Mouse (Mus musculus) lung, adult 2 months (tissue): ENCODE results near the gene Fastk.

Experiments
- CTCF ChIP-seq: fragments of 200-500 bp; IDR thresholded peaks from 2 replicates; pipeline ENCODE4 v1.5.1; 2011; ENCODE audit warnings: mild to moderate bottlenecking, low read length, control low read depth; ENCODE audit not compliant: insufficient read depth
- POLR2A ChIP-seq: fragments of 200-500 bp; IDR thresholded peaks from 2 replicates; pipeline ENCODE4 v1.6.1; 2011; ENCODE audit warnings: low read depth, mild to moderate bottlenecking, control low read depth, low read length, borderline replicate concordance; ENCODE audit errors: extremely low read depth

DNA sequence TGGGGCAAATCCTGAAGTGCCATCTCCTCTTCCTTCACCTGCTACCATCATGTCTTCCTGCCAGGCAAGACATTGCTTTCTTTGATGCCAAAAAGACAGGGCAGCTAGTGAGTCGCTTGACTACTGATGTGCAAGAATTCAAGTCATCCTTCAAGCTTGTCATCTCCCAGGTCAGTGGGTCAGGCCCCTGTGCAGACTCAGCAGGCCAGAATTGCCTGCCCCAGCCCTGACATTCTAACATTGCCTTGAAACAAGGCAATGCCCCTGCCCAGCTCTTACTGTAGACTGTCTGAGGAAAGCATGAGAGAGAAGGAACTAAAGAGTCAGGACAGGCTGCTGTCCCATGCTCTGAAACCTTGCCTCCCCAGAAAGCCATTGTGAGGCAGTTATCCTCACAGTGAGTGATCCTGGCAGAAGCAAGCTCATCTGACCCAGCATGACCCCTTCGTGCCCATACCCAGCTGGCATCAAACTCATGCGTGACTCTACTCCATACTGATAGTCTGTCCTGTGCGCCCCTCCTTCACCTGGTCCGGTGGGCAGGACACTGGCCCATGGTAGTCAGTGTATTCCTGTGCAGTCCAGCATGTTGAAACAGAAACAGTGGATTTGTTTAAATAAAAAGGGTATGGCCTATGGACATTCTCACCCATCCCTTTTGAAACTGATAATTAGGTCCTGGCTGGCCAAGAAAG lies 44.0 kb downstream of the Fastk start:
- no peak for TF ChIP-seq POLR2A
- no peak for TF ChIP-seq CTCF
